Mouse (Mus musculus) CD4-positive, CD25-positive, alpha-beta regulatory T cell, adult 2 months (primary cell): ENCODE data around the gene Gm49366.
"Not testable (repeated sequence)": the region's sequence is repeated elsewhere in the genome, so short reads cannot be mapped to it uniquely, and the experiment has no call there.

ENCODE experiments used
- DNase-seq: peaks from one replicate; pipeline ENCODE4 v3.0.0-alpha.2; 2012; ENCODE audit warnings: low read depth, low spot score

Gene Gm49366

GRCm38 (mm10) chr12:84032854-84033253, 5.9 kb upstream of the Gm49366 start:
- DNase-seq = no peak

DNA sequence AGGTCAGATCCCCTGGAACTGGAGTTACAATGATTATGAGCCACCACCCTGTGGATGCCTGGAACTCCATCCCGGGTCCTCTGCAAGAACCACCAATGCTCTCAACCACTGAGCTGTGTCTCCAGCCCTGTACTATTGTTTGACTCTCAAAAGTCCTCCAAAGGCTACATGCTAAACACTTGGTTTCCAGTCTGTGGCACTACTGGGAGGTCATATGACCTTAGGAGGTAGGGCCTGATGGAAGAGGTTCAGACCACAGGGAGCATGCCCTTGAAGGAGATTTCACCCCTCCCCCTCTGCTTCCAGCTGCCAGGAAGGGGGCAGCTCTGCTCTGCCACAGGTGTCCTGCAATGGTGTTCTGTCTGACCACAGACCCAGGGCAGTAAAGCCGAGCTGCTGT, 5.4 kb upstream of the Gm49366 start:
- not testable (repeated sequence) for DNase-seq

- DNase-seq = no peak
These were observed 4.6 kb upstream of the Gm49366 start for GRCm38 (mm10) chr12:84034108-84034507.

DNA sequence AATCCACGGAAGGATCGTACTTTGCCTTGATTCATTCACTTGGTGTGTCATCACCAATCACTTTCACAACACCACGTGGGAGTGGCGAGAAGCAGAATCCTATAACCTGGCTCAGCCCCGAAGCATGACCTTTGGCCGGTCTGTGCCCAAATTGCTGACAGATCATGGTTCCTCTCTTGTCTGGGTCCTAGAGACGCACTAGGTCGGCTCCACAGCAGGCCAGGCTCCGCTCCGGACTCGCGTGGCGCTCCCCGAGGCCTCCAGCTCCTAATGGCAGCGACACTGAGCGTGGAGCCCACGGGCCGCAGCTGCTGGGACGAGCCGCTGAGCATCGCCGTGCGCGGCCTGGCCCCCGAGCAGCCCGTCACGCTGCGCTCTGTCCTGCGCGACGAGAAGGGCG, 494 bp upstream of the Gm49366 start, which contains the start of gene Acot4:
Gene Acot4 (plus strand): TSS at position 139 of the 400 bp plus-strand sequence.
- peak; percentile 16 for DNase-seq

GRCm38 (mm10) chr12:84042248-84042647, 3.5 kb downstream of the Gm49366 start:
- DNase-seq = no peak

DNA sequence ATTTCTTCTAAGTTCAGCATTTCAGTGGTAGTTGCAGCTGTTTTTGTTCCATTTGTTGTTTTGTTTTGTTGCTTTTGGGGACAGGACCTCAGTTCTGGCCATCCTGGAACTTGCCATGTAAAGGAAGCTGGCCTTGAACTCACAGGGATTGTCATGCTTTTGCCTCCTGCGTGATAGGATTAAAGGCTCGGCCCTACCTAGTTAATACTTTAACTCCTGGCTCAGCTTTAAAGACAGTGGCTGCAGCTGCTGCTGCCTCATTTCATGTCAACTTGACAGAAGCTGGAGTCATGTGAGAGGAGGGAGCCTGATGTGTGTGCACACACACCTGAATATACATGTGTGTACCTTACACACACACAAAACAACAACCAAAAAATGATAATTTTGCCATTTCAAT, 5.3 kb downstream of the Gm49366 start:
- no peak for DNase-seq

GRCm38 (mm10) chr12:84046906-84047305, 8.2 kb downstream of the Gm49366 start:
- DNase-seq = no peak

- not testable (repeated sequence) for DNase-seq
These were observed 12.0 kb downstream of the Gm49366 start for GRCm38 (mm10) chr12:84050744-84051143.

GRCm38 (mm10) chr12:84051937-84052474, 13.3 kb downstream of the Gm49366 start, which contains the start of gene Acot3:
Gene Acot3, plus strand, starts transcription at chr12:84052144.
- no peak for DNase-seq

GRCm38 (mm10) chr12:84052609-84053008, 13.9 kb downstream of the Gm49366 start:
- DNase-seq = no peak

- DNase-seq = no peak
These were observed 14.4 kb downstream of the Gm49366 start for GRCm38 (mm10) chr12:84053173-84053572.

- no peak for DNase-seq
These were observed 15.1 kb downstream of the Gm49366 start for GRCm38 (mm10) chr12:84053679-84054391.

DNA sequence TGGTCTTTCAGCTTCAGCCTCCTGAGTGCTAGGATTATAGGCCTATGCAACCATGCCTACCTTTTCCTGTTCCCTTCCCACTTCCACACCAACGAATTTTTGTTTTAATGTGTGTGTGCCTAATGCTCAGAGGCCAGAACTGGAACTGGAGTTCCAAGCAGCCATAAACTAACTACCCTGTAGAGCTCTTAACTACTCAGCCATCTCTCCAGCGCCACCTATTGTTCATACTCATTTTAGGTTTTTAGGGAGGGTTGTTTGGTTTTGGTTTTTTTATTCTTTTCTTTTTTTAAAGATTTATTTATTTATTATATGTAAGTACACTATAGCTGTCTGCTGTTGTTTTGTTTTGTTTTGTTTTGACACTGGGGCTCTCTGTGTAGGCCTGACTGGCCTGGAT, 22.2 kb downstream of the Gm49366 start:
- DNase-seq = peak; percentile 73

- DNase-seq = no peak
These were observed 23.6 kb downstream of the Gm49366 start for GRCm38 (mm10) chr12:84062336-84062735.

DNA sequence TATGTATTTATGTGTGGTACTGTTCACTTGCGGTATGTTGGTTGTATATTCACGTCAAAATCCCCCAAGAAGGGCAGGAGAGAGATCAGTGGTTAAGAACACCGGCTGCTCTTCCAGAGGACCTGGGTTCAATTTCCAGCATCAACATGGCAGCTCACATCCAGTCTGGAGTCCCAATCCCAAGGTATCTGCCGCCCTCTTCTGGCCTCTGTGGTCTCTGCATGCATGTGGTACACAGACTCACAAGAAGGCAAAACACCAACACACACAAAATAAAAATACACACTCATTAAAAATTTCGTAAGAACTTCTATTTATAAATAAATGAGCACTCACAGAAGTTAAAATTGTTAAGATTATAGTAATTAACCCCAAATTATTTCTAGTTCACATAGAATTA, 24.5 kb downstream of the Gm49366 start:
- DNase-seq = peak; percentile 41

- no peak for DNase-seq
These were observed 25.1 kb downstream of the Gm49366 start for GRCm38 (mm10) chr12:84063833-84064232.

- peak; percentile 4 for DNase-seq
These were observed 25.9 kb downstream of the Gm49366 start for GRCm38 (mm10) chr12:84064621-84065020.

- no peak for DNase-seq
These were observed 29.0 kb downstream of the Gm49366 start for GRCm38 (mm10) chr12:84067752-84068151.

DNA sequence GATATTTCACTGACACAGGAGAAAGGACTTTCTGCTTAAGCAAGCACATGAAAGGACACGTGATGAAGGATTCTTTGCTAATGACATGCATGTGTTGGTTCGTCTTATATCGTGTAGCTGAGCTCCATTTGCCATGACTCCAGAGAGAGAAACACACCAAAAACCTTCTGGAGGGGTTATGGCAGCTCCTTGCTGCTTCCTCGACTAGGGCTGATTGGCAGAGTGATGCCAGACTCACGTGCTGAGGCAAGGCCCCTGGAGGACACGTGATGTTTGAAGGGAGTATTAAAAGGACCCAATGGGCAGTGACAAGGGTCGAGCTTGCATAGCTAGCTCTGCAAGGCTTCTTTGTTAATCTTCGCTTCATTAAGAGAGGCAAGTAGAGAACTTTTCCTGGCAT, 29.6 kb downstream of the Gm49366 start:
- DNase-seq = no peak

- DNase-seq = no peak
These were observed 30.3 kb downstream of the Gm49366 start, which contains the start of gene Acot5 for GRCm38 (mm10) chr12:84068986-84069385. Gene Acot5, plus strand, starts transcription at chr12:84069325.

- DNase-seq = not testable (repeated sequence)
These were observed 30.8 kb downstream of the Gm49366 start for GRCm38 (mm10) chr12:84069582-84069981.

GRCm38 (mm10) chr12:84071696-84072095, 33.0 kb downstream of the Gm49366 start:
- no peak for DNase-seq

- DNase-seq = no peak
These were observed 38.7 kb downstream of the Gm49366 start for GRCm38 (mm10) chr12:84077371-84077990.
